Mouse (Mus musculus): ENCODE results near the gene Ecm1.

Ecm1 gene

DNA sequence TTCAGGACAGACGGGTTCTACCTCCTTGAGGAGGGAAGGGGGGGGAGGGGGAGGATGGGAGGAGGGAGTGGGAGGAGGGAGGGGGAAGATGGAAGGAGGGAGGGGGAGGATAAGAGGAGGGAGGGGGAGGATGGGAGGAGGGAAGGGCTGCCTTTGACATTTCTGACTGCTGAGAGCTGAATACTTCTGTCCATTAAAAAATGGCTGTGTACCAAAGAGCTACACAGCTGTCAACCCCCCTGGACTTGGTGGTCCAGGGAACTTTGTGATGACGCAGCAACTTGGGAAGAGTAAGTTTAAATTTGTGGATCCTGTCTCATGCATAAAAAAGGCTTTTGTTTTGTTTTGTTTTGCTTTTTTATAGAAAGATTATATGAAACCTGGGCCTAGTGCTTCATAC lies 49.4 kb downstream of the Ecm1 start:
- DNase-seq (ENCODE audit: low spot score): no peak

DNA sequence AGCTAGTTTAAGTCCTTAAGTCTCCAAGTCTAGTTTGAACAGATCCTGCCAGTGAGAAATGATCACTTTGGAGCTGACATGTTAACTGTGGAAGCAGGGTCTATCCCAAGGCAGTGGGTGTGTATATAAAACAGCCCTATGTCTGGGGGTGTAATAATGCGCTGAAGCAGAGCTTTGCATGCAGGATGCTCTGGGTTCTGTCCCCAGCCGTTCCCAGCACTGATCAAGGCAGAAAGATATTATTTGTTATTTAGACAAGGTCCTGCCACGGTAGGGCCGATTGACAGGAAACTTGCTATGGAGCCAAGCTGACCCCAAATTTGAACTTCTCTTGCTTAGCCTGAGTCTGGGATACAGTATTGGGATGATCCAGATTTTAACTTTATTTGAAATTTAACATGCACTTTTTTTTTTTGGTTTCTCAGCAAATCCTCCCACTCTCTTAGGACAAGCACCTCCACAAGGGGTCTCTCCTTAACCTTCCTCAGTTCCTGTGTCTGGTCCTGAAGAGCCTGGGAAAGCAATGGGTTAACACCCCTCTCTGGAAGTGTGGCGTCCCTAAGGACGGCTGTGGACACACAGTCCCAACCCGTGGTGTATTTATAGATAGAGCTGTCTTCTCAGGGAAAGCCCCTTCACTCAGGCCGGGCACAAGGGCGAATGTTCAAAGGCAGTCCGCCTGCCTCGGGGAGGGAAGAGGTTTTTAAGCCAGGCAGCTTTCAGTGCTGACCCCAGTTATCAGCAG lies 50.0 kb downstream of the Ecm1 start:
- DNase-seq (ENCODE audit: low spot score): no peak

DNA sequence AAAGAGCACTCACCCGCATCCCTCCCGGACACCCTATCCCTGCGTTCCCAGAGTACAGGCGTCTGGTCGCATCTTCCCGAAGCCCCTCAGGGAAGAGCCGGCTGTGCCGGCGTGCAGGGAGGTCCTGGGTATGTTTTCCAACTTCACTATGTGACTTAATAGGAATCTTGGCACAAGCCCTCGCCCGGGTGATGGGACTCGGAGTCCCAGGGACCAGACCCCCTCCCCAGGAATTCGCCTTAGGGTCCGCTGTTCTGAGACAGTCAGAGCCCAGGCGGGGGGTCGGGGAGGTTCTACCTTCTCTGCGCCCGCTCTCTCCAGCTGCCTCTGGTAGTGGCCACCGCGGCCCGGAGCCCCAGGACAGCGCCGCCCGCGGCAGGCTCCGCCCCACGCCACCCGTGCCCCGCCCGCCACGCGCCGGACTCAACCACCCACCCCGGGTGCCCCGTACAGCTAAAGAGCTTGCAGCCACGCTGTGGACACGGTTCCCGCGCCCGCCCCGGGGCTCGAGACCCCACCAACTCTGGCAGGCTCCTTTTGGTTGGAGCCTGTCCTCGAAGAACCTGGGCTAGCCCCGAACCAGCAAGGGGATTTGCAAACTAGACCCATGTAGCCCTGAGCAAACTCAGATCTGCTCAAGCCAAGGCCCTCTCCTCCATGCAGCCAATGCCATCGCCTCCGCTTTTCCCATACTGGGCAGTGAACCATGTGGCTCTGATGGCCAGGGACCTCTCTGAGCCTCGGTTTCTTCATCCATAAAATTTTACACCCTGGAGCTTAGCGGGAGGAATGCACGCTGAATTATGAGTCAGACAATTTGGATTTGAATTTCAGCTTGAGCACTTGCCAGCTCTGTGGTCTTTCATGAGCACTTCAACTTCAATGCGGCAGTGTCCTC lies 51.6 kb downstream of the Ecm1 start, which contains the start of gene Adamtsl4:
Gene Adamtsl4, minus strand, starts transcription at position 394 of the 898 bp plus-strand sequence.
- DNase-seq (ENCODE audit: low spot score): no peak

DNA sequence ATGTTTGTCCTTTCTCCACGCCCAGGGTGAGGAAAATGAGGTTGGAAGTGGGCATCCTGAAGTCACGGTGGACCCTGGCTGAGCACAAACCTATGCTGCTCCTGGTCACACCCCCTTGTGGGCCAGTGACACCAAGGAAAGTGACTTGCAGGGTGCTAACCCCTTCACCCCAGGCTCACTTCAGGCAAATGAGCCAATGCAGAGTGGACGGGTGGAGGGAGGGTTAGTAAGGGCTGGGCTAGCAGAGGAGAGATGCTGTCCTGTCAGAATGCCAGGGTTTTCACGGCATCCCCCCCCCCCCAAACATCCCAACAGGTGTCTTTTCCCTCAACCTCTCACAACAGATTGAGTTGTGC lies 52.2 kb downstream of the Ecm1 start:
- DNase-seq (ENCODE audit: low spot score): no peak

DNA sequence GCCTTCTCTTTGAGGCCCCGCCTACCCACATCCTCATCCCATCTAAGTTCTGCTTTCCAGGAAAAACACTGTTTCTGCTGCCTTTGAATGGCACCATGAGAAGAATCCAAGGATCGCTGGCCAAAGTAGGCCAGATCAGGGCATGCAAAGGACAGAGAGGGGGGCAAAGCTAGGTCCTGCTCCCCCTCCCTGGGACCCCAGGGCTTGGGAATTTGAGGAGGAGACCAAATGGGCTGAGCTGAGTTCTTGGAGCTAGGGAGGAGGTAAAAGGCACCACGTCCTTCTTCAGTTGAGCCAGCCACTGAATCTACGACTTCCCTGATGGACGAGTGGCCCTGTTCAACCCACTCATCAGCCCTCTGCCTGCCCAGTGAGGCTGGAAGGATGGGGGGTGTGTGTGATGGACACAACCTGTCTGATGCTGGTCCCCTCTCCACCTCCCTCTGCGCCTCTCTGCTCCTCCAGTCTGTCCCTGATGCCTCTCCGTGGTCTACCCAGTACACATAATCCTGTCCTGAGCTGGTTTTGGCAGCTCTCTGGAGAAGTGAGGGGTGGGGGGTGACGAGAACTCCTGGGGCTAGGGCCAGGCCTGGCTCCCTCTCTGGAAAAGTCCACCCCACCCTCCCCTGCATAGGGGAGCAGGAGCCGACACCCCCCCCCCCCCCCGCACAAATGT lies 52.7 kb downstream of the Ecm1 start:
- no peak for DNase-seq (ENCODE audit: low spot score)

DNA sequence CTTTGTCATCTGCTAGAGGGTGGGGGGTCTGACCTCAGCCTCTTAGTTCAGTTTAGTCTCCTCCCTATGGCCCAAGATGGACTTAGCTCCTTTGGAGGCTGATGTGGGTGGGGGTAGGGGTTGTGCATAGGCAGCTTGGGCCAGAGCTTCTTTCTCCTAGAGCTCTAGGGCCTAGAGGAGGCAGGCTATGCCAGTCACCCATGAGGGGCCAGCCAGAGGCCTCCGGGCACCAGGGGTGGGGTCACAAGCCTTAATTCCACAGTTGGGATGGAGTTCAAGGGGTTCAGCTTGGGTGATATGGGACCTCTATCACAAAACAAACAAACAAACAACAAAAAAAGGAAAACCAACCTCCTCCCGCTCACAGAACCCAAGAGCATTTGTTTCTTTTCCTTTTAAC lies 53.7 kb downstream of the Ecm1 start:
- DNase-seq (ENCODE audit: low spot score): no peak

DNA sequence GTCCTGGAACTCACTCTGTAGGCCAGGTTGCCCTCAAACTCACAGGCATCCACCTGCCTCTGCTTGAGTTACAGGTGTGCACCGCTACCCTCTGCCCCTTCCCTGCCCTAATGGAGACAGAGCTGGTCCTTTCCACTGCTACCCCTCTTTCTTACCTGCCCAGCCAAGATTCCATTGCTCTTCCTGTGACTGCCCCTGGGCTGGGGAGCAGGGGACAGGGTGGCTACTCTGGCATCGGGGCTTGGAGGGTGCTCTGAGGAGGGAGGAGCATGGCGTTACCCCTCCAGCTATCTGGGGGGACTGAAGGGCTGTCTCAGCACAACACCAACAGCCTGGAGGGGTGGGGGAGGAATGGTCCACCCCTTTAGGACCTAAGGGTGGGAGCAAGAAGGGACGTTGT lies 54.1 kb downstream of the Ecm1 start:
- no peak for DNase-seq (ENCODE audit: low spot score)

DNA sequence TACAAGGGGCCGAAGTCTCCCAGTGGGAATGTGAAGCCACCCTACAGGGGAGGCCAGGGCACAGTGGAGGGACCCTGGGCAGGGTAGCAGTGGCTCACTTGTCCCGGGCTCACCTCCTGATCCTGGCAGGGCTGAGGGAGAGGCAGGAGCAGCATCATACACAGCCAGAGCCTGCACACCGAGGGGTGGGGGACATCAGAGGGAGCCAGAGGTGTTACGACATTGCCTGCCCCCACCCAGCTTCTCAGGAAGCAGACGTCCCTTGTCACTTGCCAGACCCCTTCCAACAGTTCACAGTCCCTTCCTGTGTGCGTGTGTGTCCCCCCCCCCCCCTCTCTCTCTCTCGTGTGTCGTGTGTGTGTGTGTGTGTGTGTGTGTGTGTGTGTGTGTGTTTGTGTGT lies 54.5 kb downstream of the Ecm1 start:
- DNase-seq (ENCODE audit: low spot score): no peak

Measured in left cerebral cortex, adult 11 months (tissue).